Mouse (Mus musculus): Measurements from ENCODE around the gene Wdr90.

Wdr90 gene

GRCm38 (mm10) chr17:25832436-25833290 lies 28.6 kb downstream of the Wdr90 start:
- peak; percentile 100 for DNase-seq (ENCODE audit: extremely low read depth, insufficient read length, low spot score)

DNA sequence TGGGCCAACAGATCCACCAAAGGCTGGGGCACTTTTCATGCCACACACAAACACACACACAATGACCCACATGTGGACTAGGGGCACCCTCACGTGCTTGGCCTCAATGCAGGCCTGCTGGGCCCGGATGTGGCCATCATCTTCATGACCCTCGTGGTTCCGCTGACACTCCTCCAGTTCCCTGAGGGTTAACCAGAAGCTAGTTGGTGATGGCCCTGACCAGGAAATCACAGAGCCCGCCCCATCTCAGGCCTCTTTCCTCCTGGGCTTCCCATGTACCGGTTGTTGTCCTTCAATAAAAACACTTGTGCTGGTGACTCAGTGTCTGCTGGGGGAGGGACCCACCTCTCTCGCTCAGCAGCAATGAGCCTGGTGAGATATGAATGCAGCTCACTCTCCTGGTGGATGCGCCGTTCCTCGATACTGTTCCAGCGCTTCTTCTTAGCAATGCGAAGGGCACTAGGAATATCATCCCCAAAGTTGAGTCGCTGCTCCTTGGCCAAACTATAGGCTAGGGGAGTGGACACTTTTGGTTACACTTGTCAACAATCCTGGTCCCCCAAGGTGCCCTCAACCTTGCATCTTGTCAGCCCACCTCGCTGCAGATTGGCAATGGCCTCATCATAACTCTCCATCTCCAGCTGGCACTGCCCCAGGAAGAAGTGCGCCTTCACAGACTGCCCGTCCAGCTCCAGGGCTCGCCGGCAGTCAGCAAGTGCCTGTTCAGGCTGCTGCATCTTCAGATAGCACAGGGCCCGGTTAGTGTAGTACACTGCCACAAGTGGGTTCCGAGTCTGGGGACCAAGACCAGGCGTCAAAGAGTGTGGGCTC lies 29.6 kb downstream of the Wdr90 start:
- no peak for DNase-seq (ENCODE audit: extremely low read depth, insufficient read length, low spot score)

- no peak for DNase-seq (ENCODE audit: extremely low read depth, insufficient read length, low spot score)
Measured at GRCm38 (mm10) chr17:25830806-25831431, 30.4 kb downstream of the Wdr90 start.

- no peak for DNase-seq (ENCODE audit: extremely low read depth, insufficient read length, low spot score)
Measured at GRCm38 (mm10) chr17:25830200-25830753, 31.0 kb downstream of the Wdr90 start.

DNA sequence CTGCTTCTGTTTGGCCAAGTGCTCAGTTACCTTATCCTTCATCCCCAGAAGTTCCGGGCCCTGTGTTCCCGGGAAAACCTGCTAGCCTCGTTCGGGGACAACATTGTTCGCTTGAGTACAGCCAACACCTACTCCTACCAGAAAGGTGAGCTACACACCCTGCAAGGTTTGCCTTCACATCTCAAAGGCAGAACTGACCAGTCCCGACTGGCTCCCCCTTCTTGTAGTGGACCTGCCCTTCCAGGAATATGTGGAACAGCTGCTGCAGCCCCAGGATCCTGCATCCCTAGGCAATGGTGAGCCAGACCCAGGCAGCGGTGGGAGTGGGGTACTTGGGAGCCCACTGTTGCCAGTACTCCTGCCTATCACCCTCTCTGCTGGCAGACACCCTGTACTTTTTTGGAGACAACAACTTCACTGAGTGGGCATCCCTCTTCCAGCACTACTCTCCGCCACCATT lies 31.7 kb downstream of the Wdr90 start:
- no peak for DNase-seq (ENCODE audit: extremely low read depth, insufficient read length, low spot score)

DNA sequence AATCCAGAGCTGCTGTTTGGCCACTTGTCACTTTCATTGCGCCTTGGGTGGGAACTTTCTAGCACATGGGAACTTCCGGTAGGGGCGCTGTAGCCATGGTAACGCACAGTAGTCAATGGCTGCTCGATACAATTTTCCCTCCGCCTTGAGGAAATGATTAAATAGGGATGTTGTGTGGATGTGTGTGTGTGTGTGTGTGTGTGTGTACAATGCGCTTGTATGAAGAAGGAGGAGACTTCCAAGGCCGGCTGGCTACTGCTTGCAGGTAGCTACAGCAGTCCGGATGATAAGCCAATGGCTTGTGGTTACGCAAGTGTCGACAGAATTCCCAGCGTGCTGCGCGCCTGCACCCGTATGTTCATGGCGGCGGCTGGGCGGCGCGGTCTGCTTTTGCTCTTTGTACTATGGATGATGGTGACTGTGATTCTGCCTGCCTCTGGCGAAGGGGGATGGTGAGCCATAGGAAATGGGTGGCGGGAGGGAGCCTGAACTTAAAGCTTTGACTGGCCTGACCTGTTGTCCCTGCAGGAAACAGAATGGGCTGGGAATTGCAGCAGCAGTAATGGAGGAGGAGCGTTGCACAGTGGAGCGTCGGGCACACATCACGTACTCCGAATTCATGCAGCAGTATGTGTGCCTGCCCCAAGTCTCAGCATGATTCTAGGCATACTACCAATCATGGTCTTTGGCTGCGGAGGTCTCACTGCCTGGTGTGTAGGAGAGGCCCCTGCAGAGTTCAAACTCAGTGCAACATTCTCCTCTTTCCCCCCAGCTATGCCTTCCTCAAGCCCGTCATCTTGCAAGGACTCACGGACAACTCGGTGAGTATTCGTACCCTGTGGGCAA lies 32.4 kb downstream of the Wdr90 start, which contains the start of gene Jmjd8:
TSS of gene Jmjd8 (plus strand) at position 156 of the 846 bp plus-strand sequence.
- peak; percentile 61 for DNase-seq (ENCODE audit: extremely low read depth, insufficient read length, low spot score)

GRCm38 (mm10) chr17:25828223-25828594 lies 33.1 kb downstream of the Wdr90 start:
- no peak for DNase-seq (ENCODE audit: extremely low read depth, insufficient read length, low spot score)

DNA sequence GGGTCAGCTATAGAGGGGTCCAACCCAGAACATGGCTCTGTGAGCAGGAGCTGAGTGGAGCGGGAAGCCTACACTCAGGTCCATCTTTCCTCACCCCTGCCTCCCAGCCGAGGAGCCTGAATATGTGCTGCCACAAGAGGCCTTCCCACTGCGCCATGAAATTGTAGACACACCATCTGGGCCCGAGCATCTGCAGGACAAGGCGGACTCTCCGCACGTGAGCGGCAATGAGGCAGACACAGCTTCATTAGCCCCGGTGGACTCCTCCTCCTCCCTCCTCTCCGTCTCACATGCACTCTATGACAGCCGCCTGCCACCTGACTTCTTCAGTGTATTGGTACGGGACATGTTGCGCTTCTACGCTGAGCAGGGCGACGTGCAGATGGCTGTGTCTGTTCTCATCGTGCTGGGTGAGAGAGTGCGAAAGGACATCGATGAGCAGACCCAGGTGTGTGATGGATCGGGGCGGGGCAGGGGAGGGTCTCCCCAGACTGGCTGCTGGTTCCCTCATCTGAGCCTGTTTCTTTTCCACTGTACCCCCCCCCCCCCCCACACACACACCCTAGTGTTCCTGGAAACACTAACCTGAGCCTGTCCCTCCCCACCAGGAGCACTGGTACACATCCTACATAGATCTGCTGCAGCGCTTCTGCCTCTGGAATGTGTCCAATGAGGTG lies 33.6 kb downstream of the Wdr90 start:
- no peak for DNase-seq (ENCODE audit: extremely low read depth, insufficient read length, low spot score)

DNA sequence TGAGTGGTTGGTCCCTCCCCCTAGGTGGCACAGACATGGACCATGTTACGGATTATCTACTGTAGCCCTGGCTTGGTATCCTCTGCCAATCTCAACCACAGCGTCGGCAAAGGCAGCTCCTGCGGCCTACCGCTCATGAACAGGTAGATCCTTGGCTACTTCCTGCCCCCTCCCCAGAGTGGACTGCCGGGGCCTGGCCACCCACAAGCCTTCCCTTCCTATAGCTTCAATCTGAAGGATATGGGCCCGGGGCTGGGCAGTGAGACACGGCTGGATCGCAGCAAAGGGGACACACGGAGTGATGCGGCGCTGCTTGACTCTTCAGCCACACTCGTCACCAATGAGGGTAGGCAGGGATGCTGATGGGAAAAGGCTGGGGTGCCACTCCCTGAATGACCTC lies 34.3 kb downstream of the Wdr90 start:
- DNase-seq (ENCODE audit: extremely low read depth, insufficient read length, low spot score) = no peak

GRCm38 (mm10) chr17:25825984-25826570 lies 35.2 kb downstream of the Wdr90 start:
- no peak for DNase-seq (ENCODE audit: extremely low read depth, insufficient read length, low spot score)

DNA sequence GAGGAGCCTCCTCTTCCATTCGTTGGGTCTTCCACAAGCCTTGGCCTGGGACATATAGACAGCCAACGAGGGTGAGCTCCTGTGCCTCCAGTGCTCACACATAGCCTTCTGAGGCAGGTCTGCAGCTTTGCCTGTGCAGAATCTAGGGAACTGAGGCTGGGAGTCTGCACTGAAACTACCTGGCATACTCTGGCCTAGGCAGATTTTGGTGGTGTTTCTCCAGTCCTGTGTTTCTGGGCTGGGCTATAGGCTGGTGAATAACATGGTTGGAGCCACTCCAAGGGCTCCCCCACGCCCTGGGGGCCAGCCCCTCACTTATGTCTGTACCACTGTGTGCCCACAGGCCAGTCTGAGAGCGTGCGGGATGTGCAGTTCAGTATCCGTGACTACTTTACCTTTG lies 36.0 kb downstream of the Wdr90 start:
- no peak for DNase-seq (ENCODE audit: extremely low read depth, insufficient read length, low spot score)

GRCm38 (mm10) chr17:25824362-25825142 lies 36.7 kb downstream of the Wdr90 start:
- no peak for DNase-seq (ENCODE audit: extremely low read depth, insufficient read length, low spot score)

DNA sequence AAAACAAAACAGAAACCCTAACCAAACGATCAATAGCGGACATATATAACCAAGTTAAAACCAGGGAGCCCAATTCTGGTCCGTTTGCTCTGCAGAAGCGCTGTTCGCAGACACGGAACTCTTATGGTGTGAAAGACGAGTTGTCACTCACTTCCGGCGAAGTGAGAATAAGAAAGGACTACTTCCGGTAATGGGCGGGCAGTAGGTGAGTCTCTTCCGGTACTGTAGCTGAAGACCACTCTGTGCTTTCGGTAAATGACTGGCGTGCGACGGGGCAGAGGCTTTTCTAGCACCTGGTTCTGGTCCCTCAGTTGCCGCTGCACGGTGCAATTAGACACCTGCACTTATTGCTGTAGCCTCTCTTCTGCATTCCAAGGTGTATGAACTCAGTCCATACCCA lies 37.8 kb downstream of the Wdr90 start, which contains the start of gene Wdr24:
TSS of gene Wdr24 (plus strand) at position 176 of the 400 bp plus-strand sequence.
- peak; percentile 62 for DNase-seq (ENCODE audit: extremely low read depth, insufficient read length, low spot score)

GRCm38 (mm10) chr17:25818851-25819780 lies 42.2 kb downstream of the Wdr90 start:
- peak; percentile 89 for DNase-seq (ENCODE audit: extremely low read depth, insufficient read length, low spot score)

DNA sequence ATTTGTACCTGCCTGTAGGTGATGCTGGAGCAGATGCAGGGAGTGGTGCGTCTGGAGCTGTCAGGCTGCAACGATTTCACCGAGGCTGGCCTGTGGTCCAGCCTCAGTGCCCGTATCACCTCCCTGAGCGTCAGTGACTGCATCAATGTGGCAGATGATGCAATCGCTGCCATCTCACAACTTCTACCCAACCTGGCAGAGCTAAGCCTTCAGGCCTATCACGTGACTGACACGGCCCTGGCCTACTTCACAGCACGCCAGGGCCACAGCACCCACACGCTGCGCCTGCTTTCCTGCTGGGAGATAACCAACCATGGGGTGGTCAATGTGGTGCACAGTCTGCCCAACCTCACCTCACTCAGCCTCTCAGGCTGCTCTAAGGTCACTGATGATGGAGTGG lies 43.6 kb downstream of the Wdr90 start:
- no peak for DNase-seq (ENCODE audit: extremely low read depth, insufficient read length, low spot score)

- no peak for DNase-seq (ENCODE audit: extremely low read depth, insufficient read length, low spot score)
Measured at GRCm38 (mm10) chr17:25813471-25813870, 47.8 kb downstream of the Wdr90 start.

GRCm38 (mm10) chr17:25810890-25811289 lies 50.4 kb downstream of the Wdr90 start:
- DNase-seq (ENCODE audit: extremely low read depth, insufficient read length, low spot score) = no peak
